Mouse (Mus musculus) small intestine, adult 2 months (tissue): ENCODE results near the gene Ccr7.

Source experiments
- CTCF ChIP-seq: fragments of 200-500 bp; IDR thresholded peaks from 2 replicates; pipeline ENCODE4 v1.5.1; 2012; ENCODE audit warnings: low read depth, mild to moderate bottlenecking, control low read depth, inconsistent platforms, low read length, moderate library complexity, mixed read lengths; ENCODE audit not compliant: insufficient replicate concordance, insufficient read length; ENCODE audit errors: extremely low read depth
- POLR2A ChIP-seq: fragments of 200-500 bp; IDR thresholded peaks from 2 replicates; pipeline ENCODE4 v1.6.1; 2012; ENCODE audit warnings: low read depth, mild to moderate bottlenecking, control low read depth, inconsistent platforms, low read length, moderate library complexity

DNA sequence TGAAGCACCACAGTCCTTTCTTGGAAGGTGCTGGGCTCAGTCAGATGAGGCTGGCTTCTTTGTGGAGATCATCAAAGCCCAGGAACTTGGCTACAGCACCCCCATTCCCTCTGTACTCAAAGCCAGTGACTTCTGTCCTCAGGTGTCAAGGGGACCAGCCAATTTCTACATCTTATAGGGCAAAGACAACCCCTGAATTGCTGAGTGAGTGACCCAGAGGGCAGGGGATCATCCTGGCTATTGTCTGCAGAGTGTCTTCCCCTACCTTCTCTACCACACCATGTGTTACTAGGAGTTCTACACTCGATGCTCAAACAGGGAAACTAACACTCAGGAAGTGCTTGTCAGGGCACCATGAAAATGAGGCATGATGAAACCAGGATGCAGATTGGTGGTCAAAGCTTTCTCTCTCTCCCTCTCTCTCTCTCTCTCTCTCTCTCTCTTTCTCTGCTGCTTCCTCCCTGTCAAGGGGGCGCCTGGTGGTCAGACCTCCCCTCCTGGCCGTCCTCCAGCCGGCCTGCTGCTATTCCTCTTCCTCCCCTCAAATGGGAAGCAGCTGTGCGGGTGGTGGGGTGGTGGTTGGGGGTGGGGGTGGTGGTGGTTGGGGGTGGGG is 21.5 kb downstream of the Ccr7 start:
- TF ChIP-seq POLR2A (no peak), CTCF (no peak)
